Mouse (Mus musculus): ENCODE measurements around the gene Inpp4a.

- TF ChIP-seq CTCF (IDR thresholded peaks at IDR 0.05; ENCODE audit: extremely low read depth, insufficient read depth, low read length), result peak; percentile 91
- no peak for TF ChIP-seq POLR2A (IDR thresholded peaks at IDR 0.05; ENCODE audit: extremely low read depth, insufficient read depth, low read length)
Measured at GRCm38 (mm10) chr1:37250643-37251310, 48.9 kb upstream of the Inpp4a start.
